Mouse (Mus musculus): Measurements from ENCODE around the gene Ss18l1. TPM values are rescaled to one million over a fixed set of nuclear protein-coding genes. Genes with fewer than 3 reads are reported as not detected.

Gene Ss18l1
- polyA plus RNA-seq, 1 experiment from 2014 or later, result 4.6 TPM

GRCm38 (mm10) chr2:180115279-180115678 lies 73.0 kb downstream of the Ss18l1 start:
- Histone ChIP-seq H3K9ac (ENCODE audit: low read depth, low read length) (0 out of 2 replicates have a peak overlapping the region, but pooled peaks have one; percentile 19), H3K36me3 (ENCODE audit: control insufficient read depth, insufficient read depth, low read length) (no peaks in the 10 kb centered on the region), H3K4me2 (ENCODE audit: low read depth, low read length) (no peak overlapping the region), H3K9me3 (ENCODE audit: control insufficient read depth, low read length) (no peaks in the 10 kb centered on the region), H3K4me1 (ENCODE audit: control insufficient read depth, insufficient read depth, low read length) (peaks cover 8% of the 10 kb centered on the region; the same call in 1 of the 2 replicates), H3K27me3 (replicated peaks; ENCODE audit: control insufficient read depth, insufficient read depth, low read length) (no peaks in the 10 kb centered on the region), H3K4me3 (ENCODE audit: low read depth, low read length) (no peak overlapping the region), H3K27ac (replicated peaks; ENCODE audit: low read depth, low read length) (no peak overlapping the region)
- ATAC-seq (ENCODE audit: low read depth), result no peak
- WGBS, result 40% methylated on average over 6 of the region's 6 CpGs
- DNase-seq (ENCODE audit: low spot score), result peak; percentile 57

DNA sequence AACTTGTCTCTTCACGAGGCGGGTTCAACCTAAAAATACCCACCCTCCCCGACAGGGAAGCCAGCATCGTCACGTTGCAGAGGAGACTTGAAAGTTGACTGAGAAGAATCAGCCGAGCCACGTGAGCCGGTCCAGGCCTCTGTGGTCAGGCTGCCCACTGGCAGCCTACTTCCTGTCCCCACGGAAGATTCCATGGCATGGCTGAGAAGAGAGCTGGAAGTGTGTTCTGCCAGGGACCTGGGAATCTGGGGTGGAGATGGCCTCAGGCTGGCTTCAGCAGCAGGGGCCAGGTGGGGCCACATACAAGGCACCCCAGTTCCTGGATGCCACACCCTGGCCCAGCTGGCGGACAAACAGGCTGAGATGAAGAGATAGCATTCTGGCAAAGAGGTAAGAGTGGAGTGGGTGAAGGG lies 73.8 kb downstream of the Ss18l1 start:
- Histone ChIP-seq H3K27me3 (replicated peaks; ENCODE audit: control insufficient read depth, insufficient read depth, low read length) (no peaks in the 10 kb centered on the region), H3K27ac (replicated peaks; ENCODE audit: low read depth, low read length) (no peak overlapping the region), H3K9ac (ENCODE audit: low read depth, low read length) (no peak overlapping the region), H3K36me3 (ENCODE audit: control insufficient read depth, insufficient read depth, low read length) (no peaks in the 10 kb centered on the region), H3K4me2 (ENCODE audit: low read depth, low read length) (no peak overlapping the region), H3K4me1 (ENCODE audit: control insufficient read depth, insufficient read depth, low read length) (peaks cover 9% of the 10 kb centered on the region; the same call in 1 of the 2 replicates), H3K9me3 (ENCODE audit: control insufficient read depth, low read length) (no peaks in the 10 kb centered on the region), H3K4me3 (ENCODE audit: low read depth, low read length) (no peak overlapping the region)
- 75% methylated on average over 10 of the region's 10 CpGs for WGBS
- DNase-seq (ENCODE audit: low spot score), result no peak
- no peak for ATAC-seq (ENCODE audit: low read depth)

- no peak overlapping the region for H3K9ac ChIP-seq (ENCODE audit: low read depth, low read length)
- ATAC-seq (ENCODE audit: low read depth), result no peak
- H3K36me3 ChIP-seq (ENCODE audit: control insufficient read depth, insufficient read depth, low read length), result no peaks in the 10 kb centered on the region
- H3K4me3 ChIP-seq (ENCODE audit: low read depth, low read length), result no peak overlapping the region
- 72% methylated on average over 8 of the region's 8 CpGs for WGBS
- peaks cover 9% of the 10 kb centered on the region; the same call in 1 of the 2 replicates for H3K4me1 ChIP-seq (ENCODE audit: control insufficient read depth, insufficient read depth, low read length)
- no peaks in the 10 kb centered on the region for H3K9me3 ChIP-seq (ENCODE audit: control insufficient read depth, low read length)
- no peak overlapping the region for H3K4me2 ChIP-seq (ENCODE audit: low read depth, low read length)
- no peak overlapping the region for H3K27ac ChIP-seq (replicated peaks; ENCODE audit: low read depth, low read length)
- no peak for DNase-seq (ENCODE audit: low spot score)
- no peaks in the 10 kb centered on the region for H3K27me3 ChIP-seq (replicated peaks; ENCODE audit: control insufficient read depth, insufficient read depth, low read length)
Measured at GRCm38 (mm10) chr2:180116741-180117484, 74.6 kb downstream of the Ss18l1 start.

- Histone ChIP-seq H3K9me3 (ENCODE audit: control insufficient read depth, low read length) (no peaks in the 10 kb centered on the region), H3K27ac (replicated peaks; ENCODE audit: low read depth, low read length) (no peak overlapping the region), H3K9ac (ENCODE audit: low read depth, low read length) (0 out of 2 replicates have a peak overlapping the region, but pooled peaks have one; percentile 25), H3K36me3 (ENCODE audit: control insufficient read depth, insufficient read depth, low read length) (no peaks in the 10 kb centered on the region), H3K4me1 (ENCODE audit: control insufficient read depth, insufficient read depth, low read length) (peaks cover 9% of the 10 kb centered on the region; the same call in 1 of the 2 replicates), H3K4me3 (ENCODE audit: low read depth, low read length) (no peak overlapping the region), H3K4me2 (ENCODE audit: low read depth, low read length) (peak overlapping the region; percentile 26; the same call in 1 of the 2 replicates), H3K27me3 (replicated peaks; ENCODE audit: control insufficient read depth, insufficient read depth, low read length) (no peaks in the 10 kb centered on the region)
- WGBS, result 6% methylated on average over 13 of the region's 13 CpGs
- peak; percentile 69 for DNase-seq (ENCODE audit: low spot score)
- ATAC-seq (ENCODE audit: low read depth), result no peak
Measured at GRCm38 (mm10) chr2:180117485-180118194, 75.3 kb downstream of the Ss18l1 start.

DNA sequence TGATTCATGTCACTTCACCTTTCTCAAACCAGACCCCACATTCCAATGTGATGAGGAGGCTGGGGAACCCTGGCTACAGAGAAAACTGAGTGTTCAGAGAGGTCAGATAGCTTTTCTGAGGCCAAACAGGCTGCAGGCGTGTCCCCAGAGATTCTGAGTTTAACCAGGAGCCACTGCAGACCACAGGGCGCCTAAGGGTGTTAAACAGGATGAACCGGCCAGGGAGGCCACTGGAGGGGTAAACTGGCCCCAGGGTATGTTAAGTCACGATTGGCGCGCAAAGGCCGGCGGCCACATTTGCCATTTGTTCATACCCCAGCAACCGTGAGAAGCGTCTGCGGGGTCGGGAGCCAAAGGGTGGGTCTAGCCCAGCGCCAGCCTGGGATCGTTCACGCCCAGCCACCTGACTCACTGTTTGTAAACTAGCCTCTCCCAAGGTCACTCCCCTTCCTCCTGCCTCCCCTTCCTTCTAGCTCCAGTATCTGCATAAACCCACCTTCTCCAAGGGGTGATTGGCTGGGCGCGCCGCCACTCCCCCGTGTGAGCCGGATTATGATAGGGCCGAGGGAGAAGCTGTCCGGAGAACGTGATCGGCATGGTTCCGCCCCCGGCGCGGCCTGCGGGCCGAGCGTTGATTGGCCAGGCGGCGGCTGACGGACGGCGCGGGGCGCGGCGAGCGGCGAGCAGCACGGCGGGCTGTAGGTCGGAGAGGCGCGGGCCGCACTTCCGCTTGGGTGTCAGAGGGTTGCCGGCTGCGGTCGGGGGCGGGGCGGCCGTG lies 76.5 kb downstream of the Ss18l1 start, which contains the start of gene Osbpl2:
Gene Osbpl2, plus strand, starts transcription at position 646 of the 778 bp plus-strand sequence.
- Histone ChIP-seq H3K4me2 (ENCODE audit: low read depth, low read length) (peak within 1 kb of the TSS; percentile 74), H3K27ac (replicated peaks; ENCODE audit: low read depth, low read length) (peak within 1 kb of the TSS; percentile 49), H3K9ac (ENCODE audit: low read depth, low read length) (peak within 1 kb of the TSS; percentile 82), H3K4me3 (ENCODE audit: low read depth, low read length) (peak within 1 kb of the TSS; percentile 78), H3K36me3 (ENCODE audit: control insufficient read depth, insufficient read depth, low read length) (no peaks in the 10 kb centered on the region), H3K27me3 (replicated peaks; ENCODE audit: control insufficient read depth, insufficient read depth, low read length) (no peaks in the 10 kb centered on the region), H3K9me3 (ENCODE audit: control insufficient read depth, low read length) (peaks cover 1% of the 10 kb centered on the region; the same call in 1 of the 2 replicates), H3K4me1 (ENCODE audit: control insufficient read depth, insufficient read depth, low read length) (peaks cover 9% of the 10 kb centered on the region; the same call in 1 of the 2 replicates)
- WGBS, result under 1% methylated on average over 17 of the region's 55 CpGs
- DNase-seq (ENCODE audit: low spot score) (peak; percentile 99), ATAC-seq (ENCODE audit: low read depth) (peak; percentile 99)

Other genes with a start within 250 kb of the Ss18l1 start
- 3.0 and 4.2 TPM in 2 replicates for gene Taf4, start 65.9 kb upstream of the Ss18l1 start, polyA plus RNA-seq (2014; fragmentation: Nextera tagmentation; extraction: Ambion mirVana)
- 6.1 and 6.3 TPM in 2 replicates for gene Lsm14b, start 17.5 kb upstream of the Ss18l1 start, polyA plus RNA-seq (2014; fragmentation: Nextera tagmentation; extraction: Ambion mirVana)
- 494 and 573 TPM in 2 replicates for gene Psma7, start 76 bp upstream of the Ss18l1 start, polyA plus RNA-seq (2014; fragmentation: Nextera tagmentation; extraction: Ambion mirVana)
- 19.8 and 24.5 TPM in 2 replicates for gene Mtg2, start 28.1 kb downstream of the Ss18l1 start, polyA plus RNA-seq (2014; fragmentation: Nextera tagmentation; extraction: Ambion mirVana)
- gene Hrh3, start 62.0 kb downstream of the Ss18l1 start, polyA plus RNA-seq (2014; fragmentation: Nextera tagmentation; extraction: Ambion mirVana), result 0.11 and 0.14 TPM in 2 replicates
- gene Osbpl2, start 76.8 kb downstream of the Ss18l1 start, polyA plus RNA-seq (2014; fragmentation: Nextera tagmentation; extraction: Ambion mirVana), result 37.4 and 41.5 TPM in 2 replicates
- 130 and 142 TPM in 2 replicates for gene Adrm1, start 129.0 kb downstream of the Ss18l1 start, polyA plus RNA-seq (2014; fragmentation: Nextera tagmentation; extraction: Ambion mirVana)
- 25.2 and 28.2 TPM in 2 replicates for gene Lama5, start 183.3 kb downstream of the Ss18l1 start, polyA plus RNA-seq (2014; fragmentation: Nextera tagmentation; extraction: Ambion mirVana)
- 689 and 787 TPM in 2 replicates for gene Rps21, start 214.9 kb downstream of the Ss18l1 start, polyA plus RNA-seq (2014; fragmentation: Nextera tagmentation; extraction: Ambion mirVana)
- 16.5 and 17.4 TPM in 2 replicates for gene Cables2, start 231.0 kb downstream of the Ss18l1 start, polyA plus RNA-seq (2014; fragmentation: Nextera tagmentation; extraction: Ambion mirVana)
- gene Rbbp8nl, start 247.4 kb downstream of the Ss18l1 start, polyA plus RNA-seq (2014; fragmentation: Nextera tagmentation; extraction: Ambion mirVana), result 0.81 and 0.84 TPM in 2 replicates

All from embryonic facial prominence, embryonic 14.5 days (tissue).